Mouse (Mus musculus) kidney, embryonic 15.5 days (tissue): ENCODE measurements at regions not wholly inside any gene's neighbourhood (a gene's known extent, or its start where the extent isn't known, plus 50 kb on each side); places are given as distances from the start of the nearest gene placed in this dataset.

Source experiments
- ATAC-seq: fragments of 200-750 bp; cut with Nextera tagmentation; replicated peaks from 2 replicates; pipeline ENCODE4 v1.8.0; 2017; ENCODE audit warnings: moderate TSS enrichment; ENCODE audit not compliant: low FRiP score
- H3K27ac ChIP-seq: fragments of 300-500 bp; sonication (generic); 2 replicates; pipeline ENCODE4 v1.5.1; 2015; ENCODE audit warnings: mild to moderate bottlenecking, inconsistent platforms
- H3K27me3 ChIP-seq: fragments of 300-500 bp; sonication (generic); 2 replicates; pipeline ENCODE4 v1.6.1; 2015; ENCODE audit warnings: inconsistent platforms
- H3K36me3 ChIP-seq: fragments of 300-500 bp; sonication (generic); 2 replicates; pipeline ENCODE4 v1.6.1; 2015; ENCODE audit warnings: inconsistent platforms
- H3K4me1 ChIP-seq: fragments of 300-500 bp; sonication (generic); 2 replicates; pipeline ENCODE4 v1.6.1; 2015; ENCODE audit warnings: inconsistent platforms
- H3K4me2 ChIP-seq: fragments of 300-500 bp; sonication (generic); 2 replicates; pipeline ENCODE4 v1.6.1; 2015; ENCODE audit warnings: moderate library complexity, mild to moderate bottlenecking, inconsistent platforms
- H3K4me3 ChIP-seq: fragments of 300-500 bp; sonication (generic); replicated peaks from 2 replicates; pipeline ENCODE4 v1.5.1; 2015; ENCODE audit warnings: mild to moderate bottlenecking, inconsistent platforms
- H3K9ac ChIP-seq: fragments of 300-500 bp; sonication (generic); 2 replicates; pipeline ENCODE4 v1.6.1; 2015; ENCODE audit warnings: mild to moderate bottlenecking, inconsistent platforms
- H3K9me3 ChIP-seq: fragments of 300-500 bp; sonication (generic); replicated peaks from 2 replicates; pipeline ENCODE4 v1.6.1; 2016; ENCODE audit warnings: inconsistent platforms
- WGBS: fragments of 180-500 bp; shearing (Covaris S2); methylation state at CpG from one replicate; pipeline ENCODE4 v1.1.7; 2015; ENCODE audit warnings: mixed read lengths; 5-methylcytosine and 5-hydroxymethylcytosine counted together

GRCm38 (mm10) chr8:40192266-40192665 lies 482.6 kb upstream of the Adam24 start:
- Histone ChIP-seq H3K9ac (no peak overlapping the region), H3K4me1 (0 out of 2 replicates have a peak, but pooled peaks cover 3% of the 10 kb centered on the region), H3K9me3 (no peaks in the 10 kb centered on the region), H3K4me3 (no peak overlapping the region), H3K27ac (no peak overlapping the region), H3K36me3 (no peaks in the 10 kb centered on the region), H3K27me3 (no peaks in the 10 kb centered on the region), H3K4me2 (no peak overlapping the region)
- no peak for ATAC-seq

- H3K27ac ChIP-seq, result no peak overlapping the region
- no peaks in the 10 kb centered on the region for H3K9me3 ChIP-seq
- no peak overlapping the region for H3K9ac ChIP-seq
- H3K4me2 ChIP-seq, result no peak overlapping the region
- 0 out of 2 replicates have a peak, but pooled peaks cover 3% of the 10 kb centered on the region for H3K4me1 ChIP-seq
- H3K4me3 ChIP-seq, result no peak overlapping the region
- H3K27me3 ChIP-seq, result no peaks in the 10 kb centered on the region
- WGBS, result 41% methylated on average over 1 of the region's 1 CpGs
- H3K36me3 ChIP-seq, result no peaks in the 10 kb centered on the region
- no peak for ATAC-seq
These were observed 481.7 kb upstream of the Adam24 start for GRCm38 (mm10) chr8:40193148-40193547.

- no peaks in the 10 kb centered on the region for H3K4me1 ChIP-seq
- no peaks in the 10 kb centered on the region for H3K36me3 ChIP-seq
- no peak overlapping the region for H3K4me2 ChIP-seq
- no peaks in the 10 kb centered on the region for H3K9me3 ChIP-seq
- no peak overlapping the region for H3K27ac ChIP-seq
- WGBS, result 82% methylated on average over 4 of the region's 4 CpGs
- H3K9ac ChIP-seq, result no peak overlapping the region
- no peak for ATAC-seq
- no peak overlapping the region for H3K4me3 ChIP-seq
- H3K27me3 ChIP-seq, result no peaks in the 10 kb centered on the region
These were observed 464.0 kb upstream of the Adam24 start for GRCm38 (mm10) chr8:40210871-40211270.

GRCm38 (mm10) chr8:40223521-40223920 lies 451.4 kb upstream of the Adam24 start:
- Histone ChIP-seq H3K4me2 (no peak overlapping the region), H3K4me3 (no peak overlapping the region), H3K4me1 (no peaks in the 10 kb centered on the region), H3K27me3 (no peaks in the 10 kb centered on the region), H3K9ac (no peak overlapping the region), H3K9me3 (no peaks in the 10 kb centered on the region), H3K27ac (no peak overlapping the region), H3K36me3 (no peaks in the 10 kb centered on the region)
- ATAC-seq, result no peak
- WGBS, result 42% methylated on average over 4 of the region's 4 CpGs

- H3K9ac ChIP-seq, result no peak overlapping the region
- H3K4me1 ChIP-seq, result no peaks in the 10 kb centered on the region
- H3K27me3 ChIP-seq, result no peaks in the 10 kb centered on the region
- H3K4me2 ChIP-seq, result no peak overlapping the region
- H3K4me3 ChIP-seq, result no peak overlapping the region
- 74% methylated on average over 1 of the region's 1 CpGs for WGBS
- no peak overlapping the region for H3K27ac ChIP-seq
- no peaks in the 10 kb centered on the region for H3K36me3 ChIP-seq
- no peak for ATAC-seq
- no peaks in the 10 kb centered on the region for H3K9me3 ChIP-seq
These were observed 447.6 kb upstream of the Adam24 start for GRCm38 (mm10) chr8:40227262-40227661.
